Mouse (Mus musculus): ENCODE results near the gene Zfyve19.

DNA sequence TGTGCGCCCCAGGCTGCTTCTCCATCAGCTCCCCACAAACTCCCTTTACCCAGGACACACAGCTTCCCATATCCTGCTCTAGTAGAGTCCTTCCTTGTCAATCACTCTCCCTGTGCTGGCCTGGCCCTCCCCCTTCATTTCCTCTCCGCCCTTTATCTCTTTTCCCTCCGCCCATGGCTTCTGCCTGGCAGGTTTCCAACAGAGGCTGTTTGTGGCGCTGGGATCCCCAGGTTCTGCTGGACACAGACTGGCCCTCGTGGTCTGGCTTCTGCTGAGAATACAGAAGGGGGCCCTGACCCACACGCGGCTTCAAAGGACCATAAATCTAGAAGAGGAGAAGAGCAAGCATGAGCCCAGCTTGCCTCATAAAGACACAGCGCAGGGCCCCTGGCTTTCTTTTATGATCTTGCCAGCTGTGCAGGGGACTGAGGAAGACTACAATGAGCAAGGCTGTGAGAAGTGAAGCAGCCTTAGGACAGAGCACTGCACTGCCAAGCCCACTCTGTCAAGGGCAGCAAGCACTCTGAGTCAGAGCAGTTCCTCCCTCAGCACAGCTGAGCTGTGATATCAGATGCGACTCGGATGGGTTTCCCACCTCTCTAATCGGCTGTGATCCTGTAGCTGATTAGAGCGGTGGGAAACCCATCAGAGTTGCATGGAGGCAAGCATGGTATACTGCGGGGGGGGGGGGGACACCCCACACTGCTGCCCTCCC, 35.4 kb upstream of the Zfyve19 start:
- no peak for TF ChIP-seq RCOR1 (IDR thresholded peaks at IDR 0.05; ENCODE audit: low read depth, low read length)
- peak; percentile 15 for TF ChIP-seq GATA1 (IDR thresholded peaks at IDR 0.05; ENCODE audit: low read depth, low read length)
- TF ChIP-seq POLR2A (IDR thresholded peaks at IDR 0.05; ENCODE audit: control insufficient read depth in 1 of 2, insufficient read depth in 1 of 2, low read depth in 1 of 2, low read length in 2 of 2, poor library complexity in 1 of 2) = 0 out of 4 replicates have a peak, but pooled peaks of 1 of the 2 experiments have one; percentile 32
- no peak for TF ChIP-seq USF1 (IDR thresholded peaks at IDR 0.05; ENCODE audit: low read depth, low read length)
- 0 out of 2 replicates have a peak, but pooled peaks have one; percentile 3 for TF ChIP-seq ELF1 (IDR thresholded peaks at IDR 0.05; ENCODE audit: low read depth, low read length)
- TF ChIP-seq HCFC1 (IDR thresholded peaks at IDR 0.05; ENCODE audit: low read depth, low read length) = no peak
- no peak for TF ChIP-seq CTCF (IDR thresholded peaks at IDR 0.05 in 2 of 3, conservative IDR thresholded peaks at IDR 0.05 in 1 of 3; ENCODE audit: control insufficient read depth in 1 of 3, insufficient read depth in 1 of 3, low read depth in 2 of 3, low read length in 3 of 3, poor library complexity in 1 of 3, severe bottlenecking in 1 of 3)
- TF ChIP-seq SIN3A (IDR thresholded peaks at IDR 0.05; ENCODE audit: low read length) = peak; percentile 56
